Mouse (Mus musculus): Measurements from ENCODE around the gene Vgf. TPM values are rescaled to one million over a fixed set of nuclear protein-coding genes. Genes with fewer than 3 reads are reported as not detected.

Vgf gene
- total and polyA plus RNA-seq, 3 experiments: 0.38 TPM; not detected in 2

GRCm38 (mm10) chr5:137072079-137072960, 46.1 kb downstream of the Vgf start, which contains the start of gene Serpine1 (continued):
- TF ChIP-seq ELF1 (IDR thresholded peaks at IDR 0.05; ENCODE audit: low read depth, low read length) (no peak), SMC3 (IDR thresholded peaks at IDR 0.05; ENCODE audit: low read depth, low read length) (no peak), SIN3A (IDR thresholded peaks at IDR 0.05; ENCODE audit: low read length) (no peak), UBTF (IDR thresholded peaks at IDR 0.05; ENCODE audit: low read depth, low read length) (no peak), POLR2A (IDR thresholded peaks at IDR 0.05; ENCODE audit: low read depth, low read length) (peak; percentile 79), CHD1 (IDR thresholded peaks at IDR 0.05; ENCODE audit: low read depth, low read length) (no peak), ZKSCAN1 (IDR thresholded peaks at IDR 0.05; ENCODE audit: borderline replicate concordance, low read depth, low read length) (no peak), CTCF (conservative IDR thresholded peaks at IDR 0.05 in 1 of 2, IDR thresholded peaks at IDR 0.05 in 1 of 2; ENCODE audit: low read depth in 2 of 2, low read length in 2 of 2) (no peak), PAX5 (IDR thresholded peaks at IDR 0.05; ENCODE audit: low read length) (no peak), MYC (IDR thresholded peaks at IDR 0.05; ENCODE audit: low read depth, low read length) (no peak)

GRCm38 (mm10) chr5:137073141-137073540, 46.9 kb downstream of the Vgf start:
- TF ChIP-seq RAD21 (IDR thresholded peaks at IDR 0.05; ENCODE audit: low read depth, low read length) (no peak), RCOR1 (conservative IDR thresholded peaks at IDR 0.05; ENCODE audit: low read depth, low read length) (no peak), NELFE (IDR thresholded peaks at IDR 0.05; ENCODE audit: low read depth, low read length) (no peak), JUN (IDR thresholded peaks at IDR 0.05; ENCODE audit: insufficient read depth, low read depth, low read length) (no peak), MAFK (IDR thresholded peaks at IDR 0.05; ENCODE audit: insufficient replicate concordance, low read length) (no peak), SMC3 (IDR thresholded peaks at IDR 0.05; ENCODE audit: low read depth, low read length) (no peak)
- H3K27ac ChIP-seq (ENCODE audit: insufficient read depth, low read depth): no peak overlapping the region
- H3K4me3 ChIP-seq (replicated peaks in 1 of 3; ENCODE audit: low read depth in 2 of 3, low read length in 2 of 3, poor library complexity in 1 of 3): no peak overlapping the region
- dilution Hi-C loops (cut with MboI; ENCODE audit: extremely low pct_ligation_motif_present, extremely low pct_unique_long_range_greater_than_20kb, low sequenced_read_pairs): no loop called here
- in situ Hi-C loops (cut with MboI; ENCODE audit: low pct_ligation_motif_present, low pct_unique_long_range_greater_than_20kb, low sequenced_read_pairs): no loop called here
- no peaks in the 10 kb centered on the region for H3K79me2 ChIP-seq (replicated peaks; ENCODE audit: control insufficient read depth, extremely low read depth, insufficient read depth, poor library complexity, severe bottlenecking)
- DNase-seq (ENCODE audit: extremely low read depth): no peak
- peaks cover 11 to 45% of the 10 kb centered on the region in 2 experiments for H3K4me1 ChIP-seq (ENCODE audit: control insufficient read depth in 1 of 2, insufficient read depth in 2 of 2)
- no peaks in the 10 kb centered on the region for H3K36me3 ChIP-seq (replicated peaks in 1 of 2; ENCODE audit: control insufficient read depth in 1 of 2, insufficient read depth in 1 of 2, low read length in 1 of 2)
- peaks cover 9% of the 10 kb centered on the region for H3K27me3 ChIP-seq (replicated peaks)
- H3K9me3 ChIP-seq (replicated peaks; ENCODE audit: low read length): peaks cover 2% of the 10 kb centered on the region
- no peak overlapping the region for H3K9ac ChIP-seq (ENCODE audit: insufficient read depth, low read depth)
- no peak overlapping the region for H3K4me2 ChIP-seq (ENCODE audit: insufficient read depth, low read depth, poor library complexity, severe bottlenecking)

- TF ChIP-seq USF1 (IDR thresholded peaks at IDR 0.05; ENCODE audit: low read depth, low read length) (no peak), GABPA (IDR thresholded peaks at IDR 0.05; ENCODE audit: insufficient replicate concordance, low read depth, low read length) (no peak), RCOR1 (conservative IDR thresholded peaks at IDR 0.05; ENCODE audit: low read depth, low read length) (no peak), NRF1 (IDR thresholded peaks at IDR 0.05; ENCODE audit: low read depth, low read length) (no peak), ETS1 (conservative IDR thresholded peaks at IDR 0.05; ENCODE audit: low read depth, low read length) (no peak), TBP (conservative IDR thresholded peaks at IDR 0.05; ENCODE audit: low read depth, low read length) (no peak), IRF4 (IDR thresholded peaks at IDR 0.05; ENCODE audit: low read depth, low read length) (no peak), CHD1 (IDR thresholded peaks at IDR 0.05; ENCODE audit: low read depth, low read length) (no peak), ZMIZ1 (IDR thresholded peaks at IDR 0.05; ENCODE audit: low read depth, low read length) (no peak), TCF12 (IDR thresholded peaks at IDR 0.05; ENCODE audit: low read depth, low read length) (no peak), CHD2 (IDR thresholded peaks at IDR 0.05; ENCODE audit: low read length) (no peak), ZNF384 (IDR thresholded peaks at IDR 0.05; ENCODE audit: low read depth, low read length) (no peak), CTCF (conservative IDR thresholded peaks at IDR 0.05 in 1 of 2, IDR thresholded peaks at IDR 0.05 in 1 of 2; ENCODE audit: low read depth in 2 of 2, low read length in 2 of 2) (no peak)
- H3K27me3 ChIP-seq (replicated peaks): peaks cover 11% of the 10 kb centered on the region
- in situ Hi-C loops (cut with MboI; ENCODE audit: low pct_ligation_motif_present, low pct_unique_long_range_greater_than_20kb, low sequenced_read_pairs): no loop called here
- no peaks in the 10 kb centered on the region for H3K36me3 ChIP-seq (replicated peaks in 1 of 2; ENCODE audit: control insufficient read depth in 1 of 2, insufficient read depth in 1 of 2, low read length in 1 of 2)
- dilution Hi-C loops (cut with MboI; ENCODE audit: extremely low pct_ligation_motif_present, extremely low pct_unique_long_range_greater_than_20kb, low sequenced_read_pairs): no loop called here
- no peaks in the 10 kb centered on the region for H3K9me3 ChIP-seq (replicated peaks; ENCODE audit: low read length)
- no peak overlapping the region for H3K9ac ChIP-seq (ENCODE audit: insufficient read depth, low read depth)
- no peak for DNase-seq (ENCODE audit: extremely low read depth)
- H3K4me3 ChIP-seq (replicated peaks in 1 of 3; ENCODE audit: low read depth in 2 of 3, low read length in 2 of 3, poor library complexity in 1 of 3): no peak overlapping the region
- no peak overlapping the region for H3K27ac ChIP-seq (ENCODE audit: insufficient read depth, low read depth)
- H3K4me1 ChIP-seq (ENCODE audit: control insufficient read depth in 1 of 2, insufficient read depth in 2 of 2): peaks cover 11 to 38% of the 10 kb centered on the region in 2 experiments
- H3K79me2 ChIP-seq (replicated peaks; ENCODE audit: control insufficient read depth, extremely low read depth, insufficient read depth, poor library complexity, severe bottlenecking): no peaks in the 10 kb centered on the region
- H3K4me2 ChIP-seq (ENCODE audit: insufficient read depth, low read depth, poor library complexity, severe bottlenecking): no peak overlapping the region
Observed at GRCm38 (mm10) chr5:137074191-137074651, 48.0 kb downstream of the Vgf start.

Measured in CH12.LX (cell line).